Mouse (Mus musculus) ES-Bruce4 (cell line): ENCODE measurements around the gene Map3k5.

Source experiments
- CTCF ChIP-seq: IDR thresholded peaks from one replicate; pipeline ENCODE4 v1.8.1; 2011; ENCODE audit warnings: low read depth, low read length
- POLR2A ChIP-seq: IDR thresholded peaks from one replicate; pipeline ENCODE4 v1.8.1; 2011; ENCODE audit warnings: low read length; ENCODE audit not compliant: insufficient read depth

GRCm38 (mm10) chr10:20184326-20184725, 250.1 kb downstream of the Map3k5 start:
- TF ChIP-seq CTCF (no peak), POLR2A (no peak)
